Mouse (Mus musculus): ENCODE results near the gene Actr2. TPM values are rescaled to one million over a fixed set of nuclear protein-coding genes. Genes with fewer than 3 reads are reported as not detected.
"Not testable (repeated sequence)": the region's sequence is repeated elsewhere in the genome, so short reads cannot be mapped to it uniquely, and the experiment has no call there.

Gene Actr2
- polyA plus RNA-seq, 1 experiment from 2014 or later = 121 TPM

- no peaks in the 10 kb centered on the region for H3K36me3 ChIP-seq
- H3K27me3 ChIP-seq = no peaks in the 10 kb centered on the region
- 0 out of 2 replicates have a peak, but pooled peaks cover 6% of the 10 kb centered on the region for H3K4me1 ChIP-seq
- no peak for ATAC-seq (ENCODE audit: borderline replicate concordance, extremely low read depth, low FRiP score, low TSS enrichment)
- WGBS = 36% methylated on average over 8 of the region's 8 CpGs
- H3K4me2 ChIP-seq = no peak overlapping the region
- H3K27ac ChIP-seq = no peak overlapping the region
- H3K9me3 ChIP-seq = no peaks in the 10 kb centered on the region
- H3K9ac ChIP-seq = no peak overlapping the region
- H3K4me3 ChIP-seq = no peak overlapping the region
Observed at GRCm38 (mm10) chr11:20038723-20039122, 74.0 kb downstream of the Actr2 start.

GRCm38 (mm10) chr11:20037739-20038138 is 75.0 kb downstream of the Actr2 start:
- WGBS = 83% methylated on average over 4 of the region's 4 CpGs

GRCm38 (mm10) chr11:20035972-20036371 is 76.7 kb downstream of the Actr2 start:
- Histone ChIP-seq H3K27ac (no peak overlapping the region), H3K36me3 (no peaks in the 10 kb centered on the region), H3K9me3 (no peaks in the 10 kb centered on the region), H3K4me3 (no peak overlapping the region), H3K9ac (no peak overlapping the region), H3K4me1 (0 out of 2 replicates have a peak, but pooled peaks cover 6% of the 10 kb centered on the region), H3K27me3 (no peaks in the 10 kb centered on the region), H3K4me2 (no peak overlapping the region)
- no peak for ATAC-seq (ENCODE audit: borderline replicate concordance, extremely low read depth, low FRiP score, low TSS enrichment)
- 70% methylated on average over 7 of the region's 7 CpGs for WGBS

More at GRCm38 (mm10) chr11:20037739-20038138, 75.0 kb downstream of the Actr2 start:
- Histone ChIP-seq H3K36me3 (no peaks in the 10 kb centered on the region), H3K4me1 (0 out of 2 replicates have a peak, but pooled peaks cover 6% of the 10 kb centered on the region), H3K27ac (no peak overlapping the region), H3K9ac (no peak overlapping the region), H3K4me3 (no peak overlapping the region), H3K9me3 (no peaks in the 10 kb centered on the region), H3K4me2 (no peak overlapping the region), H3K27me3 (no peaks in the 10 kb centered on the region)
- ATAC-seq (ENCODE audit: borderline replicate concordance, extremely low read depth, low FRiP score, low TSS enrichment) = 0 out of 2 replicates have a peak, but pooled peaks have one; percentile 33

GRCm38 (mm10) chr11:20035343-20035928 is 77.3 kb downstream of the Actr2 start:
- WGBS = 50% methylated on average over 11 of the region's 11 CpGs
- no peaks in the 10 kb centered on the region for H3K27me3 ChIP-seq
- no peak for ATAC-seq (ENCODE audit: borderline replicate concordance, extremely low read depth, low FRiP score, low TSS enrichment)

GRCm38 (mm10) chr11:20034337-20034947 is 78.3 kb downstream of the Actr2 start:
- ATAC-seq (ENCODE audit: borderline replicate concordance, extremely low read depth, low FRiP score, low TSS enrichment) = no peak
- H3K4me2 ChIP-seq = no peak overlapping the region
- no peak overlapping the region for H3K9ac ChIP-seq
- H3K4me3 ChIP-seq = no peak overlapping the region
- WGBS = 63% methylated on average over 14 of the region's 14 CpGs
- no peaks in the 10 kb centered on the region for H3K27me3 ChIP-seq
- 0 out of 2 replicates have a peak, but pooled peaks cover 6% of the 10 kb centered on the region for H3K4me1 ChIP-seq
- no peaks in the 10 kb centered on the region for H3K9me3 ChIP-seq
- H3K27ac ChIP-seq = no peak overlapping the region
- no peaks in the 10 kb centered on the region for H3K36me3 ChIP-seq

More at GRCm38 (mm10) chr11:20035343-20035928, 77.3 kb downstream of the Actr2 start:
- H3K27ac ChIP-seq = no peak overlapping the region
- no peaks in the 10 kb centered on the region for H3K9me3 ChIP-seq
- no peak overlapping the region for H3K9ac ChIP-seq
- no peaks in the 10 kb centered on the region for H3K36me3 ChIP-seq
- 0 out of 2 replicates have a peak, but pooled peaks cover 6% of the 10 kb centered on the region for H3K4me1 ChIP-seq
- H3K4me3 ChIP-seq = no peak overlapping the region
- H3K4me2 ChIP-seq = no peak overlapping the region

- Histone ChIP-seq H3K9ac (no peak overlapping the region), H3K36me3 (no peaks in the 10 kb centered on the region), H3K4me3 (no peak overlapping the region), H3K27ac (no peak overlapping the region), H3K27me3 (no peaks in the 10 kb centered on the region), H3K9me3 (no peaks in the 10 kb centered on the region), H3K4me2 (no peak overlapping the region), H3K4me1 (0 out of 2 replicates have a peak, but pooled peaks cover under 1% of the 10 kb centered on the region)
- WGBS = 66% methylated on average over 6 of the region's 6 CpGs
- no peak for ATAC-seq (ENCODE audit: borderline replicate concordance, extremely low read depth, low FRiP score, low TSS enrichment)
Observed at GRCm38 (mm10) chr11:20033541-20034160, 79.1 kb downstream of the Actr2 start.

GRCm38 (mm10) chr11:20031536-20031935 is 81.2 kb downstream of the Actr2 start:
- Histone ChIP-seq H3K4me1 (no peaks in the 10 kb centered on the region), H3K4me3 (no peak overlapping the region), H3K27ac (no peak overlapping the region), H3K9ac (no peak overlapping the region), H3K9me3 (no peaks in the 10 kb centered on the region), H3K36me3 (no peaks in the 10 kb centered on the region), H3K4me2 (no peak overlapping the region), H3K27me3 (no peaks in the 10 kb centered on the region)
- ATAC-seq (ENCODE audit: borderline replicate concordance, extremely low read depth, low FRiP score, low TSS enrichment) = no peak
- 36% methylated on average over 8 of the region's 8 CpGs for WGBS

- not testable (repeated sequence) for ATAC-seq (ENCODE audit: borderline replicate concordance, extremely low read depth, low FRiP score, low TSS enrichment); H3K9ac ChIP-seq
Observed at GRCm38 (mm10) chr11:20030973-20031372, 81.7 kb downstream of the Actr2 start.

GRCm38 (mm10) chr11:20029014-20029413 is 83.7 kb downstream of the Actr2 start:
- no peak for ATAC-seq (ENCODE audit: borderline replicate concordance, extremely low read depth, low FRiP score, low TSS enrichment)
- H3K4me2 ChIP-seq = no peak overlapping the region
- H3K9me3 ChIP-seq = no peaks in the 10 kb centered on the region
- H3K36me3 ChIP-seq = no peaks in the 10 kb centered on the region
- no peak overlapping the region for H3K4me3 ChIP-seq
- no peak overlapping the region for H3K9ac ChIP-seq
- no peak overlapping the region for H3K27ac ChIP-seq
- H3K4me1 ChIP-seq = no peaks in the 10 kb centered on the region
- H3K27me3 ChIP-seq = no peaks in the 10 kb centered on the region
- 91% methylated on average over 4 of the region's 4 CpGs for WGBS

More at GRCm38 (mm10) chr11:20030973-20031372, 81.7 kb downstream of the Actr2 start:
- H3K9me3 ChIP-seq, H3K4me1 ChIP-seq, H3K4me2 ChIP-seq, H3K27ac ChIP-seq, H3K27me3 ChIP-seq, H3K36me3 ChIP-seq, H3K4me3 ChIP-seq: not testable (repeated sequence)
- 90% methylated on average over 5 of the region's 5 CpGs for WGBS

- H3K4me3 ChIP-seq = no peak overlapping the region
- WGBS = 87% methylated on average over 6 of the region's 6 CpGs
- no peaks in the 10 kb centered on the region for H3K9me3 ChIP-seq
Observed at GRCm38 (mm10) chr11:20028396-20028795, 84.3 kb downstream of the Actr2 start.

GRCm38 (mm10) chr11:20027719-20028118 is 85.0 kb downstream of the Actr2 start:
- ATAC-seq (ENCODE audit: borderline replicate concordance, extremely low read depth, low FRiP score, low TSS enrichment) = no peak
- H3K4me1 ChIP-seq = no peaks in the 10 kb centered on the region

More at GRCm38 (mm10) chr11:20028396-20028795, 84.3 kb downstream of the Actr2 start:
- Histone ChIP-seq H3K27ac (no peak overlapping the region), H3K9ac (no peak overlapping the region), H3K36me3 (no peaks in the 10 kb centered on the region), H3K27me3 (no peaks in the 10 kb centered on the region), H3K4me2 (no peak overlapping the region), H3K4me1 (no peaks in the 10 kb centered on the region)
- no peak for ATAC-seq (ENCODE audit: borderline replicate concordance, extremely low read depth, low FRiP score, low TSS enrichment)

GRCm38 (mm10) chr11:20025899-20026298 is 86.8 kb downstream of the Actr2 start:
- Histone ChIP-seq H3K36me3 (peaks cover 13% of the 10 kb centered on the region), H3K27me3 (no peaks in the 10 kb centered on the region), H3K4me2 (no peak overlapping the region), H3K9me3 (peaks cover 8% of the 10 kb centered on the region), H3K4me3 (no peak overlapping the region), H3K9ac (no peak overlapping the region), H3K4me1 (no peaks in the 10 kb centered on the region), H3K27ac (no peak overlapping the region)
- 51% methylated on average over 11 of the region's 11 CpGs for WGBS
- no peak for ATAC-seq (ENCODE audit: borderline replicate concordance, extremely low read depth, low FRiP score, low TSS enrichment)

More at GRCm38 (mm10) chr11:20027719-20028118, 85.0 kb downstream of the Actr2 start:
- 68% methylated on average over 9 of the region's 9 CpGs for WGBS
- H3K27me3 ChIP-seq = no peaks in the 10 kb centered on the region
- H3K36me3 ChIP-seq = 0 out of 2 replicates have a peak, but pooled peaks cover 3% of the 10 kb centered on the region
- no peak overlapping the region for H3K27ac ChIP-seq
- no peaks in the 10 kb centered on the region for H3K9me3 ChIP-seq
- H3K9ac ChIP-seq = no peak overlapping the region
- no peak overlapping the region for H3K4me2 ChIP-seq
- no peak overlapping the region for H3K4me3 ChIP-seq
